Mouse (Mus musculus) common myeloid progenitor, adult 5-6 weeks (primary cell): ENCODE results near the gene Spin2f. TPM values are rescaled to one million over a fixed set of nuclear protein-coding genes. Genes with fewer than 3 reads are reported as not detected.
"Not testable (repeated sequence)": the region's sequence is repeated elsewhere in the genome, so short reads cannot be mapped to it uniquely, and the experiment has no call there.

Experiments used
- ATAC-seq: replicated peaks from 2 replicates; pipeline ENCODE4 v1.8.0; 2016; ENCODE audit warnings: low read depth, mild to moderate bottlenecking, moderate TSS enrichment, inconsistent platforms; ENCODE audit not compliant: poor library complexity, severe bottlenecking
- total RNA-seq: library from RNA; stranded (forward); fragments of 200-1000, 187-1606 nt; gene quantifications from 2 replicates; pipeline ENCODE4 v1.2.3, GENCODE M21; 2017

The Spin2f gene
- total RNA-seq = not detected in 2 replicates

GRCm38 (mm10) chrX:31253594-31253993 is at the start of gene Spin2f:
Gene Spin2f (plus strand): TSS chrX:31253894.
- not testable (repeated sequence) for ATAC-seq

GRCm38 (mm10) chrX:31212136-31212535 is 41.6 kb upstream of the Spin2f start:
- ATAC-seq = not testable (repeated sequence)

- ATAC-seq = not testable (repeated sequence)
Measured at GRCm38 (mm10) chrX:31223536-31223935, 30.2 kb upstream of the Spin2f start.

- not testable (repeated sequence) for ATAC-seq
Measured at GRCm38 (mm10) chrX:31235088-31235487, 18.6 kb upstream of the Spin2f start.

GRCm38 (mm10) chrX:31241754-31242153 is 11.9 kb upstream of the Spin2f start:
- ATAC-seq = not testable (repeated sequence)

Other genes with a start within 250 kb of the Spin2f start
- gene Btbd35f29, start 136.2 kb upstream of the Spin2f start, total RNA-seq = not detected in 2 replicates
- not detected in 2 replicates for gene Btbd35f26, start 82.6 kb downstream of the Spin2f start, total RNA-seq
- not detected in 2 replicates for gene Btbd35f19, start 130.0 kb downstream of the Spin2f start, total RNA-seq